Mouse (Mus musculus) heart, embryonic 15.5 days (tissue): ENCODE data around the gene Cphx3. TPM values are rescaled to one million over a fixed set of nuclear protein-coding genes. Genes with fewer than 3 reads are reported as not detected.
"Not testable (repeated sequence)": the region's sequence is repeated elsewhere in the genome, so short reads cannot be mapped to it uniquely, and the experiment has no call there.

ENCODE experiments used
- ATAC-seq: fragments of 200-750 bp; cut with Nextera tagmentation; replicated peaks from 2 replicates; pipeline ENCODE4 v1.8.0; 2017; ENCODE audit warnings: low read depth, moderate TSS enrichment; ENCODE audit not compliant: insufficient number of reproducible peaks, insufficient read depth, low FRiP score
- H3K27ac ChIP-seq: fragments of 300-500 bp; sonication (generic); 2 replicates; pipeline ENCODE4 v1.5.1; 2015; ENCODE audit warnings: mild to moderate bottlenecking, inconsistent platforms
- H3K27me3 ChIP-seq: fragments of 300-500 bp; sonication (generic); 2 replicates; pipeline ENCODE4 v1.6.1; 2015; ENCODE audit warnings: inconsistent platforms
- H3K36me3 ChIP-seq: fragments of 300-500 bp; sonication (generic); 2 replicates; pipeline ENCODE4 v1.6.1; 2015; ENCODE audit warnings: mild to moderate bottlenecking, inconsistent platforms
- H3K4me1 ChIP-seq: fragments of 300-500 bp; sonication (generic); replicated peaks from 2 replicates; pipeline ENCODE4 v1.6.1; 2015; ENCODE audit warnings: inconsistent platforms
- H3K4me2 ChIP-seq: fragments of 300-500 bp; sonication (generic); 2 replicates; pipeline ENCODE4 v1.6.1; 2015; ENCODE audit warnings: inconsistent platforms, mild to moderate bottlenecking, moderate library complexity
- H3K4me3 ChIP-seq: fragments of 300-500 bp; sonication (generic); 2 replicates; pipeline ENCODE4 v1.5.1; 2015; ENCODE audit warnings: mild to moderate bottlenecking, inconsistent platforms
- H3K9ac ChIP-seq: fragments of 300-500 bp; sonication (generic); 2 replicates; pipeline ENCODE4 v1.6.1; 2015; ENCODE audit warnings: mild to moderate bottlenecking, inconsistent platforms
- H3K9me3 ChIP-seq: fragments of 300-500 bp; sonication (generic); replicated peaks from 2 replicates; pipeline ENCODE4 v1.6.1; 2016; ENCODE audit warnings: inconsistent platforms
- WGBS: fragments of 180-500 bp; shearing (Covaris S2); methylation state at CpG from one replicate; pipeline ENCODE4 v1.1.7; 2015; ENCODE audit warnings: mixed read lengths; 5-methylcytosine and 5-hydroxymethylcytosine counted together
- polyA plus RNA-seq: library from polyadenylated mRNA; unstranded; fragments of >200 nt; fragmentation: Nextera tagmentation; extraction: Ambion mirVana; gene quantifications from 2 replicates; pipeline ENCODE4 v1.2.1, GENCODE M21; 2015

Cphx3 gene
- polyA plus RNA-seq, 1 experiment from 2014 or later, result not detected

DNA sequence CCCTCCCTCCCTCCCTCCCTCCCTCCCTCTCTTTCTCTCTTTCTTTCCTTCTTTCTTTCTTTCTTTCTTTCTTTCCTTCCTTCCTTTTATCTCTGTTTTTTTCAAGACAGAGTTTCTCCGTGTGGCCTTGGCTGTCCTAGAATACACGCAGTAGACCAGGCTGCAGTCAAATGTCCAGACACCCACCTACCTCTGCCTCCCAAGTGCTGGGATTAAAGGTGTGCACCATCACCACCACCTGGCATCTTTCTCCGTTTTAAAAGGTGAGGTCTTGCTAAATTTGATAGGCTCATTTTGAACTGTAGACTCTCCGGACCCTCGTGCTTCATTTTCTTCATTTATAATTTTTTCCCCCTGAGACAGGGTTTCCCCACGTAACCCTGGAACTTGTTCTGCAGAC, 881 bp upstream of the Cphx3 start, which contains the start of gene Cphx2:
Gene Cphx2 (plus strand): TSS at position 301 of the 400 bp plus-strand sequence.
- no CpG with 5 or more reads among the region's 6 CpGs for WGBS
- H3K27me3 ChIP-seq, H3K9ac ChIP-seq, H3K9me3 ChIP-seq, H3K27ac ChIP-seq, ATAC-seq, H3K36me3 ChIP-seq, H3K4me1 ChIP-seq, H3K4me2 ChIP-seq, H3K4me3 ChIP-seq: not testable (repeated sequence)

DNA sequence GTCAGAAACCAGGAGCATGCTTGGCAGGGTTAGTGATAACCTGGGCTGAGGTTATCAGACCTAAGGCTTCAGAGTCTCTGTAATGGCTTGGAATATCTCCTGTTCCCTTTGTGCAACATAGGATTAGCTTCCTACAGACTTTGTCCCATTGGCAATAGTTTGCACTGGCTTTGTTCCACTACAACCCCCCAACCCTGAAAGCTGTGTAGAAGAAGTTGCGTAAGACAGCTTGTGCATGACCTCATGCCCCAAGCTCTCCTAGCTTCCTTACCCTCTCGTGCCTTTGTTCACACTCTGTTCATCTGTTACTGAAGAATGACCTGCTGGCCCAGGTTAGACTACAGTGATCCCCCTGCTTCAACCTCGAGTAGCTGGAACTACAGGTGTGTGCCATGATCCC, 15.5 kb downstream of the Cphx3 start:
- H3K9ac ChIP-seq, H3K4me2 ChIP-seq, H3K27me3 ChIP-seq, H3K27ac ChIP-seq, H3K4me1 ChIP-seq, H3K4me3 ChIP-seq, ATAC-seq, H3K9me3 ChIP-seq, H3K36me3 ChIP-seq: not testable (repeated sequence)
- WGBS, result no CpG with 5 or more reads among the region's 3 CpGs

DNA sequence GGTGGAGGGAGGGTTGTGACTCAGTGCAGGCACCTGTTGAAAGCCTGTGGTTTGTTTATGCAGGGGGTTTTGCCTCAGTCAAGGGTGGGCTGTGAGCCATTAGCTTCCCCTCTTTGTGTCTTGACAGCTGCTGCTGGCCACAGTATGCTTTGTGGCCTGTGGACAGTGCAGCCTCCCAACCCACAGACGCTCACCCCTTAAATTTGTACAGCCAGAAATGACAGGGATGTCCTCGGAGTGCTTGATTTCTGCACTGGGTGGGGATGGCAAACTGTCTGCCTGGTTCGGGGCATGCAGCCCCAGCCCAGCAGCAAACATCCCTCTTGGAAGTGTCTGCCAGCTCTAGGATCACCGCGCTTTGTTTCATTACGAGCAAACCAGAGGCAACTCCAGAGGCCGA, 36.1 kb downstream of the Cphx3 start, which contains the start of gene Duxbl2:
Gene Duxbl2 (plus strand): TSS at position 200 of the 400 bp plus-strand sequence.
- H3K4me2 ChIP-seq, H3K4me3 ChIP-seq, H3K36me3 ChIP-seq, H3K9ac ChIP-seq, H3K4me1 ChIP-seq, H3K27ac ChIP-seq, ATAC-seq, H3K9me3 ChIP-seq, H3K27me3 ChIP-seq: not testable (repeated sequence)
- no CpG with 5 or more reads among the region's 7 CpGs for WGBS

- not testable (repeated sequence) for H3K4me3 ChIP-seq, H3K9me3 ChIP-seq, H3K4me1 ChIP-seq, H3K27me3 ChIP-seq, H3K27ac ChIP-seq, H3K36me3 ChIP-seq, H3K4me2 ChIP-seq, H3K9ac ChIP-seq
- ATAC-seq, result peak; percentile 53
- WGBS, result no CpG with 5 or more reads among the region's 18 CpGs
Measured at GRCm38 (mm10) chr14:26118550-26119000, 36.5 kb downstream of the Cphx3 start.

- not testable (repeated sequence) for H3K27me3 ChIP-seq, H3K9me3 ChIP-seq, H3K4me3 ChIP-seq, H3K36me3 ChIP-seq, H3K4me2 ChIP-seq, H3K27ac ChIP-seq, H3K9ac ChIP-seq, H3K4me1 ChIP-seq, ATAC-seq
- no CpG with 5 or more reads among the region's 7 CpGs for WGBS
Measured at GRCm38 (mm10) chr14:26119095-26119494, 37.0 kb downstream of the Cphx3 start.

- H3K4me2 ChIP-seq, H3K27ac ChIP-seq, H3K9me3 ChIP-seq, H3K27me3 ChIP-seq, H3K4me1 ChIP-seq, H3K4me3 ChIP-seq, ATAC-seq, H3K36me3 ChIP-seq, H3K9ac ChIP-seq: not testable (repeated sequence)
- no CpG with 5 or more reads among the region's 2 CpGs for WGBS
Measured at GRCm38 (mm10) chr14:26147095-26147494, 65.0 kb downstream of the Cphx3 start.

- not testable (repeated sequence) for H3K4me2 ChIP-seq, H3K27me3 ChIP-seq, ATAC-seq, H3K4me1 ChIP-seq, H3K9ac ChIP-seq, H3K9me3 ChIP-seq, H3K4me3 ChIP-seq, H3K27ac ChIP-seq, H3K36me3 ChIP-seq
- WGBS, result no CpG with 5 or more reads among the region's 7 CpGs
Measured at GRCm38 (mm10) chr14:26156032-26156431, 73.9 kb downstream of the Cphx3 start.

DNA sequence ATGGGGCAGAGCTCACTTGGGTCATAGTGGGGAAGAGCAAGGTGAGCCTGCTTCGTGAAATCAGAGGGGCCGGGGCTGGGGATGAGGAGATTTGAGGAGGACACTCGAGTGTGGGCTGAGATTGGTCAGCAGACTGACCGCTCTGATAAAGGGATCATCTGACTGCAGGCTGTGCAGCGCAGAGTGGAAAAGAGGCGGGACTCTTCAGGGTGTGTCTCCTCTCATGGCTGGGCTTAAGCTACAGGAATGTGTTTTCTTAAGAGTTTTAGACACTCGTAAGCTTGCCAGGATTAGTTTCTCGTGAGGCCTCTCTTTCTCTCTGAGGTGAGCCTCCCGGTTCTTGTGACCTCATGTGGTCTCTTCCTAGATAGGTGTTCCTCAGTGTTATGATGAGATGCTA, 79.1 kb downstream of the Cphx3 start:
- ATAC-seq, H3K27me3 ChIP-seq, H3K4me3 ChIP-seq, H3K36me3 ChIP-seq, H3K27ac ChIP-seq, H3K9me3 ChIP-seq, H3K4me2 ChIP-seq, H3K9ac ChIP-seq, H3K4me1 ChIP-seq: not testable (repeated sequence)
- no CpG with 5 or more reads among the region's 9 CpGs for WGBS

DNA sequence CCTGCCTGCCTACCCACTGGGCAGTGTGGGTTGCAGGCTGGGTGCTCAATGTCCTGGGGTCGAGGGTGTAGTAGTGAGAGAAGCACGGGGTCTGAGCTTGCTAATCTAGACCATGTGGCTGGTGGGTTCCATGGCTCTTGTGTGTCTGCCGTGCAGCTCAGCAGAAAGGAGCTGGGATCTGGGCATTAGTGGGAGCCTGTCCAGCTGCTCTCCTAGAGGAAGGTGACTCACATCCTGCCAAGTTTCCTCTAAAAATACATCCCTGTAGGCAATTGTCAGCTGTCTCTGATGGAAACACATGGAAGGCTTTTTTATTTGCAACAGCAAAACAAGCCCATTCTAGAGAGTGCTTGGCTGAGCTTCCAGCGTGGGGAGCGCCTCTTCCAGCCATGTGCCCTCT, 80.3 kb downstream of the Cphx3 start:
- no CpG with 5 or more reads among the region's 5 CpGs for WGBS
- not testable (repeated sequence) for H3K27me3 ChIP-seq, H3K4me2 ChIP-seq, H3K4me1 ChIP-seq, H3K36me3 ChIP-seq, H3K9ac ChIP-seq, H3K9me3 ChIP-seq, H3K4me3 ChIP-seq, H3K27ac ChIP-seq
- 0 out of 2 replicates have a peak, but pooled peaks have one; percentile 22 for ATAC-seq

DNA sequence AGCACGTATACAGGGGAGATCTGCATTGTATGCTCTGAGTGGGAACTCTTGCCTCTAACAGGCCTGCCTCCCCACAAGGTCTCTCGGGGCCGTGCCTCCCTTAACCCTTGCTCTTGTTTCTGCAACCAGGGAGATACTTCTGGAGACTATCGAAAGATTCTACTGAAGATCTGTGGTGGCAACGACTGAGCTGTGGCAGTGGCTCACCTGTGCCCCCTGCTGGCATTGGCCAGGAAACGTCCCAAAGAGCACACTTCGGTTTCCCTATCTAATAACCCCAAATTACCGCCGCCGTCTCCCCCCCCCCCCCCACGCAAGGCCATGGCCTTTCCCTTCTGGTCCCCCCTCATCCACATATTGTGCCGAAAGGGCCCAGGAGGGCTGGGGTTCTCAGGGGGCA, 83.2 kb downstream of the Cphx3 start:
- not testable (repeated sequence) for H3K4me3 ChIP-seq, H3K9me3 ChIP-seq, H3K4me2 ChIP-seq, H3K27ac ChIP-seq, H3K36me3 ChIP-seq, H3K9ac ChIP-seq, H3K27me3 ChIP-seq, H3K4me1 ChIP-seq, ATAC-seq
- no CpG with 5 or more reads among the region's 12 CpGs for WGBS

GRCm38 (mm10) chr14:26173955-26174354, 91.9 kb downstream of the Cphx3 start:
- H3K36me3 ChIP-seq, H3K4me3 ChIP-seq, H3K4me2 ChIP-seq, H3K27me3 ChIP-seq, H3K4me1 ChIP-seq, H3K27ac ChIP-seq, H3K9ac ChIP-seq, ATAC-seq, H3K9me3 ChIP-seq: not testable (repeated sequence)
- no CpG with 5 or more reads among the region's 3 CpGs for WGBS

DNA sequence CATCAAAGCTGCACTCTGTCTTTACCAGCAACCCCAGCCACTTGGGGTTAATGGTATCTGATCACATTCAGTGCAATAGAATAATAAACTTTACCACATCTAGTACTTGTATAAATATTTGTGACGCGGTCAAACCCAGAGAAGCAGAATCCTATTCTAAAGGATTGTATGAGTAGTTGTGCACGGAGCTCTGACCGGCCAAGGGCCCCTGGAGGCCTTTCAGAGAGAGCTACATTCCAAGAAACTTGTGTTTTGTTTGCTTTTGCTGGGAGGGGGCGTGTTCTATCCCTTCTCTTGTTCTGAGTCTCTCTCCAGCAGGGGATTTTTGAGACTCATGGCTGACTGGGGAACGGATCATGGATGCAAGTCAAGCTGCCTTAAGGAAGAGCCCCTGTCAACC, 92.9 kb downstream of the Cphx3 start:
- not testable (repeated sequence) for H3K4me1 ChIP-seq, H3K36me3 ChIP-seq, H3K4me3 ChIP-seq, ATAC-seq, H3K27ac ChIP-seq, H3K9ac ChIP-seq, H3K4me2 ChIP-seq, H3K27me3 ChIP-seq, H3K9me3 ChIP-seq
- WGBS, result no CpG with 5 or more reads among the region's 6 CpGs
